Mouse (Mus musculus): Measurements from ENCODE around the gene Cyp46a1.

GRCm38 (mm10) chr12:108287011-108287410 lies 47.2 kb upstream of the Cyp46a1 start:
- TF ChIP-seq EP300 (IDR thresholded peaks at IDR 0.05) (no peak), CTCF (IDR thresholded peaks at IDR 0.05) (no peak)
